Mouse (Mus musculus) kidney, postnatal 0 days (tissue): ENCODE data around the gene Smoc1. TPM values are rescaled to one million over a fixed set of nuclear protein-coding genes. Genes with fewer than 3 reads are reported as not detected.

Experiments used
- ATAC-seq: fragments of 200-750 bp; cut with Nextera tagmentation; replicated peaks from 2 replicates; pipeline ENCODE4 v1.8.0; 2017; ENCODE audit warnings: low read depth, moderate number of reproducible peaks, moderate TSS enrichment, moderate library complexity; ENCODE audit not compliant: low FRiP score
- DNase-seq: peaks from one replicate; pipeline ENCODE4 v3.0.0-alpha.2; 2016; ENCODE audit warnings: low spot score
- H3K27ac ChIP-seq: fragments of 300-500 bp; sonication (generic); 2 replicates; pipeline ENCODE4 v1.5.1; 2014; ENCODE audit warnings: mild to moderate bottlenecking
- H3K27me3 ChIP-seq: fragments of 300-500 bp; sonication (generic); 2 replicates; pipeline ENCODE4 v1.6.1; 2014; ENCODE audit warnings: low read length, mixed read lengths; ENCODE audit not compliant: insufficient read depth
- H3K36me3 ChIP-seq: fragments of 300-500 bp; sonication (generic); 2 replicates; pipeline ENCODE4 v1.6.1; 2014; ENCODE audit warnings: low read length, mixed read lengths; ENCODE audit not compliant: insufficient read depth
- H3K4me1 ChIP-seq: fragments of 300-500 bp; sonication (generic); replicated peaks from 2 replicates; pipeline ENCODE4 v1.6.1; 2014; ENCODE audit warnings: antibody characterized with exemption, low read length, mixed read lengths; ENCODE audit not compliant: insufficient read depth
- H3K4me2 ChIP-seq: fragments of 300-500 bp; sonication (generic); 2 replicates; pipeline ENCODE4 v1.6.1; 2014; ENCODE audit warnings: mild to moderate bottlenecking, low read length, moderate library complexity, mixed read lengths
- H3K4me3 ChIP-seq: fragments of 300-500 bp; sonication (generic); replicated peaks from 2 replicates; pipeline ENCODE4 v1.5.1; 2014; ENCODE audit warnings: low read depth, low read length
- H3K9ac ChIP-seq: fragments of 300-500 bp; sonication (generic); 2 replicates; pipeline ENCODE4 v1.6.1; 2014; ENCODE audit warnings: low read depth, low read length
- H3K9me3 ChIP-seq: fragments of 300-500 bp; sonication (generic); replicated peaks from 2 replicates; pipeline ENCODE4 v1.6.1; 2016; ENCODE audit warnings: low read length, inconsistent platforms, mixed read lengths
- CTCF ChIP-seq: IDR thresholded peaks from 2 replicates; pipeline ENCODE4 v1.5.1; 2016; ENCODE audit warnings: antibody characterized with exemption, low read depth, mild to moderate bottlenecking, moderate library complexity
- WGBS: fragments of 180-500 bp; shearing (Covaris S2); extraction: QIAGEN DNeasy Blood & Tissue Kit; methylation state at CpG from one replicate; pipeline ENCODE4 v1.1.7; 2014; 5-methylcytosine and 5-hydroxymethylcytosine counted together
- polyA plus RNA-seq: library from polyadenylated mRNA; unstranded; fragments of >200 nt; fragmentation: Nextera tagmentation; extraction: Ambion mirVana; gene quantifications from 2 replicates; pipeline ENCODE4 v1.2.1, GENCODE M21; 2015

Gene Smoc1
- polyA plus RNA-seq, 1 experiment from 2014 or later = 0.72 TPM

GRCm38 (mm10) chr12:81019280-81019935, 7.2 kb upstream of the Smoc1 start:
- 90% methylated on average over 7 of the region's 7 CpGs for WGBS
- no peak overlapping the region for H3K9ac ChIP-seq
- TF ChIP-seq CTCF = no peak
- peaks cover 3% of the 10 kb centered on the region; the same call in 1 of the 2 replicates for H3K27me3 ChIP-seq
- H3K9me3 ChIP-seq = no peaks in the 10 kb centered on the region
- no peak overlapping the region for H3K4me3 ChIP-seq
- no peaks in the 10 kb centered on the region for H3K36me3 ChIP-seq
- H3K27ac ChIP-seq = no peak overlapping the region
- H3K4me2 ChIP-seq = no peak overlapping the region
- no peaks in the 10 kb centered on the region for H3K4me1 ChIP-seq
- ATAC-seq (no peak), DNase-seq (no peak)

GRCm38 (mm10) chr12:81024407-81024806, 2.2 kb upstream of the Smoc1 start:
- Histone ChIP-seq H3K4me1 (no peaks in the 10 kb centered on the region; the same call in 1 of the 2 replicates), H3K4me3 (no peak overlapping the region), H3K27me3 (peaks cover 40% of the 10 kb centered on the region), H3K36me3 (no peaks in the 10 kb centered on the region), H3K9ac (no peak overlapping the region), H3K27ac (no peak overlapping the region), H3K9me3 (no peaks in the 10 kb centered on the region), H3K4me2 (no peak overlapping the region)
- ATAC-seq (no peak), DNase-seq (no peak)
- 90% methylated on average over 7 of the region's 7 CpGs for WGBS
- no peak for TF ChIP-seq CTCF

- H3K9ac ChIP-seq = no peak overlapping the region
- H3K4me1 ChIP-seq = no peaks in the 10 kb centered on the region; the same call in 1 of the 2 replicates
- no peak overlapping the region for H3K27ac ChIP-seq
- no peak for TF ChIP-seq CTCF
- no peak for ATAC-seq
- no peaks in the 10 kb centered on the region for H3K36me3 ChIP-seq
- 72% methylated on average over 2 of the region's 2 CpGs for whole genome bisulfite sequencing
- H3K9me3 ChIP-seq = no peaks in the 10 kb centered on the region
- DNase-seq = no peak
- peaks cover 40% of the 10 kb centered on the region for H3K27me3 ChIP-seq
- H3K4me3 ChIP-seq = no peak overlapping the region
- H3K4me2 ChIP-seq = no peak overlapping the region
Observed at GRCm38 (mm10) chr12:81024993-81025392, 1.6 kb upstream of the Smoc1 start.

GRCm38 (mm10) chr12:81026995-81027942, 661 bp downstream of the Smoc1 start:
- Histone ChIP-seq H3K4me2 (peak overlapping the region; percentile 73), H3K4me1 (no peaks in the 10 kb centered on the region; the same call in 1 of the 2 replicates), H3K9me3 (no peaks in the 10 kb centered on the region), H3K27me3 (peaks cover 49% of the 10 kb centered on the region), H3K27ac (no peak overlapping the region), H3K4me3 (peak overlapping the region; percentile 34), H3K9ac (no peak overlapping the region), H3K36me3 (no peaks in the 10 kb centered on the region)
- ATAC-seq = peak; percentile 61; the same call in 1 of the 2 replicates
- no peak for DNase-seq
- under 1% methylated on average over 44 of the region's 45 CpGs for WGBS
- no peak for TF ChIP-seq CTCF

GRCm38 (mm10) chr12:81028291-81028920, 1.8 kb downstream of the Smoc1 start:
- TF ChIP-seq CTCF = no peak
- Histone ChIP-seq H3K4me1 (no peaks in the 10 kb centered on the region; the same call in 1 of the 2 replicates), H3K27me3 (peaks cover 49% of the 10 kb centered on the region), H3K27ac (no peak overlapping the region), H3K9ac (no peak overlapping the region), H3K36me3 (no peaks in the 10 kb centered on the region), H3K4me2 (no peak overlapping the region), H3K9me3 (no peaks in the 10 kb centered on the region), H3K4me3 (no peak overlapping the region)
- ATAC-seq (no peak), DNase-seq (no peak)
- 4% methylated on average over 16 of the region's 16 CpGs for WGBS

- H3K9me3 ChIP-seq = no peaks in the 10 kb centered on the region
- no peaks in the 10 kb centered on the region for H3K36me3 ChIP-seq
- ATAC-seq (no peak), DNase-seq (no peak)
- TF ChIP-seq CTCF = no peak
- no peak overlapping the region for H3K4me2 ChIP-seq
- no peaks in the 10 kb centered on the region; the same call in 1 of the 2 replicates for H3K4me1 ChIP-seq
- no peak overlapping the region for H3K4me3 ChIP-seq
- 36% methylated on average over 4 of the region's 4 CpGs for WGBS
- no peak overlapping the region for H3K9ac ChIP-seq
- no peak overlapping the region for H3K27ac ChIP-seq
- peaks cover 43% of the 10 kb centered on the region for H3K27me3 ChIP-seq
Observed at GRCm38 (mm10) chr12:81029731-81030130, 3.1 kb downstream of the Smoc1 start.
